Mouse (Mus musculus) right cerebral cortex, postnatal 4 days (tissue): ENCODE measurements at regions not wholly inside any gene's neighbourhood (a gene's known extent, or its start where the extent isn't known, plus 50 kb on each side); places are given as distances from the start of the nearest gene placed in this dataset.

Source experiments
- DNase-seq: peaks from one replicate; pipeline ENCODE4 v3.0.0-alpha.2; 2022

DNA sequence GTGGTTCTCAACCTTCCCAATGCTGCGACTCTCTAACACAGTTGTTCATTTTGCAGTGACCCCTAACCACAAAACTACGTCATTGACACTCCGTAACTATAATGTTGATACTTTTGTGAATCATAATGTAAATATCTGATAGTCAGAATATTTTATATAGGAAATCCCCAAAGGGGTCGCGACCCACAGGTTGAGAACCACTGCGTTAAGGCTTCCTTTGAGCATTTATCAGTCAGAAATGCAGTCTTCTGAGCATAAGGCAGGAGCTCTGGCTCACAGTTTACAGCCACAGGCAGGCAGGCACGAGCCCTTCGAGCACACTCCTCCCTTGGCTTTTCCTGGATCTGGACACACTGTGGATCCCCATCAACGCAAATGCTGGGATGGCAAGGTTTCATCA, 57.0 kb downstream of the Nxnl2 start:
- no peak for DNase-seq

DNA sequence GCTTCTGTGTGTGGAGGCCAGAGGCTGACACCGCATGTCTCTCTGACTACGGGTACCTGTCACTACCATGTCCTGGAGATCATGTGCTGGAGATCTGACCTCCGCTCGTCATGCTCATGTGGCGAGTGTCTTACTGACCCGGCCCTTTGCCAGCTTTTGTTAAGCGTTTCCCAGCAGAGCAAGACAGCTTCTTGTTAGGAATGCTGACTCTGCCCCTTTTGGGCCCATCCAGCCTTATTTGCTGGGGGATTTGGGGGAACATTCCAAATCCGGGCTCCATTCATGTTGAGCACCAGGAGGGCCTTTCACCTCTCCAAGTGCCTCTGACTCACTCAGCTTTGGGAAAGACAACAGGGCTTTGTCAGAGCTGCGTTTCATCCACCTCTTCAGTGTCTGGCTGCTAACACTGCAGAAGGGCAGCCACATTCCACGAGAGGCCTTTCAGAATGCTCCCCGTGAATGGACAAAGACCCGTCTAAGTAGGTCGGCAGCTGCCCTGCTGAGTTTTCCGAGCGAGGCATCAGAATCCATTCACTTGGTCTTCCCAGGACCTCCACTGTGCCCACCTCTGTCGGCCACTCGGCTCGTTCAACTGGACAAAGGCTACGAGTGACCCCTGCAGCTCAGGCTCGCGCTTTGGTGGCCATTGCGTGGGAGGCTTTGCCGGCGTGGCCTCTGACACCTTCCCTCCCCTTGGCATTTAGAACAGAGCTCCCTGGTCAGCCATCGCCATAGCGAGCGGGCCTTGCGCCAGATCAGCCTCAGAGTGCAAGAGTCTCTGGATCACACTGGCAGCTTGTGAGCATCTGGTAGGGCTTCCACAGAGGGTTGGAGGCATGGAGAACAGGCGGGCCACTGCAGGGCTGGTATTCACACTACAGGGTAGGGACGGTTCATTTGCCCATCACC, 58.3 kb downstream of the Nxnl2 start:
- peak; percentile 35 for DNase-seq

DNA sequence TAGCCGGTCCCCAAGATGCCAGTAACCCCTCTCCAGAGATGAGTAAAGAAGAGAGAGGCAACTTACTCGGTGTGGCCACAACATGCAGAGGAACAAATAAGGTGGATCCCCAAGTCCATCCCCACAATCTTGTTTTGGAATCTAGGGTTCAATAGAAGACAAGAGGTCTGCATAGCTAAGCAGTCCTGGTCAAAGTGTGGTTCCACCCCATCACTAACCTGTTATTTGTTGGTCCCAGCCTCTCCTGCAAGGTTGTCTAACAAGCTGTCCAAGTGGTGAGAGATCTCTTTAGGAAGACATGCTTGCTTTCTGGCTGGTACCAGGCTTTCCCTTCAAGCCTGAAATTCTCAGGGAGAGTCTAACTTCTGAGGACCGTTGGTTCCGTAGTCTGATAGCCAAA, 59.0 kb downstream of the Nxnl2 start:
- DNase-seq = no peak

DNA sequence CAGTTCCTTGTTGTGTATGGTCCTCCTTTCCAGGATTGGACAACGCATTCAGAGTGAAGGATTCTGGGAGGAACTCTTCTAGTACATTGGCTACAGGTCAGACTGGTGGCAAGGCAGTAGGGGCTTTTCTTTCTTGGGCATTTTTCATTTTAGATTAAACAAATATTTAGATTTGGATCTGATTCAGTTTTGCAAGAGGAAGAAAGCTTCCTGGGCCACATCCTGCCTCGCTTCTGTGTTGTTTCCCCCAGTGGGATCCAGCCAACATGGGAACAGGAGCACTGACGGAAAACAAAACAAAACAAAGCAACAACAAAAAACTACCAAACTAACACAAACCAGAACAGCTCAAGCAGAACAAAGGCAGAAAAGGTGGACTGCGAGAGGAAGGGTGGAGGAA, 60.8 kb downstream of the Nxnl2 start:
- DNase-seq = no peak

DNA sequence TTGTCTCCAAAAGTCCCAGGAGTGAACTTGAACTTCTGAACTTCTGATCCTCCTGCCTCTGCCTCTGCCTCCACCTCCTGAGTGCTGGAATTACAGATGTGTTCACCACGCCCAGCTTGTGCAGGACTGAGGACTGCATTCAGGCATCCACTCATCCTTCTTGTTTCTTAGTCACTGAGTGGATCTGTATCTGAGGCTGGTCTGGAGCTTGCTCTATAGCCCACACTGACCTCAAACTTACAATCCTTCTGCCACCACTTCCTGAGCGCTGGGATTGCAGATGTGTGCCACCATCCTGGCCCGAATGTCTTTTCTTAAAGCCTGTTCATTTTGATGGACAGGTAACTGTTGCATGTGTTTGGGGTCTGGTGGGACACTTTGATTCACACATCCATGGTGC, 76.6 kb downstream of the Nxnl2 start:
- no peak for DNase-seq

DNA sequence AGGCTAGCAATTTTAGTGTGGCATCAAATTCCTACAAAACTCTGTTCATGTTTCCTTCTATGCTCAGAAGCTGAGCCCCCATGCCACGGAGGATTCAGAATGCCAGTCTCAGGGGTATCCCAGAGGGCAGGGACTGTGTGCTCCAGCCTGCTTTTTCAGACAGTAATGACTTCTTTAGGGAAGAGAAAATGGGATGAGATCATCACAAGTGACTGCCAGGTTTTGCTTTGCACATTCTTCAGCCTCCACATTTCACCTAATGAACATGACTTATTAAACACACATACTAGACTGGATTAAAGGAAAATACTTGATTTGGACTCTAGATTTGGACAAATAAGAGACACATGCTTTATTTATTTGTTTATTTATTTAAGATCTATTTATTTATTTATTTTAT, 82.5 kb downstream of the Nxnl2 start:
- no peak for DNase-seq

DNA sequence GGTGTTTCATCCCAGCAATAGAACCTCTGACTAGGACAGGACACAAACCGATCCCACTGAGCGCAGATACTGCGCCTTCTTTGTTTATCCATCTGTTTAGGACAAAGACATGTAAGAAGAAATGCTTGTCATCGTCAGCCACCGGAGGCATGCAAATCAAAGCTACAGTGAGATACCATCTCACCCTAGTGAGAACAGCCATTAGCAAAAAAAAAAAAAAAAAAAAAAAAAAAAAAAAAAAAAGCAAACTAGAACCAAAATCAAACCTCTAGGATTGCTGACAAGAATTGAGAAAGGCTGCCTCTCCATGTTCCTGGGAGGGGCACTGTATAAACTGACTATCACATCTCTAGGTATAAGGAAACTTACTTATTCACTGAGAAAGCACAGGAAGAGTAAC, 84.9 kb downstream of the Nxnl2 start:
- DNase-seq = no peak

DNA sequence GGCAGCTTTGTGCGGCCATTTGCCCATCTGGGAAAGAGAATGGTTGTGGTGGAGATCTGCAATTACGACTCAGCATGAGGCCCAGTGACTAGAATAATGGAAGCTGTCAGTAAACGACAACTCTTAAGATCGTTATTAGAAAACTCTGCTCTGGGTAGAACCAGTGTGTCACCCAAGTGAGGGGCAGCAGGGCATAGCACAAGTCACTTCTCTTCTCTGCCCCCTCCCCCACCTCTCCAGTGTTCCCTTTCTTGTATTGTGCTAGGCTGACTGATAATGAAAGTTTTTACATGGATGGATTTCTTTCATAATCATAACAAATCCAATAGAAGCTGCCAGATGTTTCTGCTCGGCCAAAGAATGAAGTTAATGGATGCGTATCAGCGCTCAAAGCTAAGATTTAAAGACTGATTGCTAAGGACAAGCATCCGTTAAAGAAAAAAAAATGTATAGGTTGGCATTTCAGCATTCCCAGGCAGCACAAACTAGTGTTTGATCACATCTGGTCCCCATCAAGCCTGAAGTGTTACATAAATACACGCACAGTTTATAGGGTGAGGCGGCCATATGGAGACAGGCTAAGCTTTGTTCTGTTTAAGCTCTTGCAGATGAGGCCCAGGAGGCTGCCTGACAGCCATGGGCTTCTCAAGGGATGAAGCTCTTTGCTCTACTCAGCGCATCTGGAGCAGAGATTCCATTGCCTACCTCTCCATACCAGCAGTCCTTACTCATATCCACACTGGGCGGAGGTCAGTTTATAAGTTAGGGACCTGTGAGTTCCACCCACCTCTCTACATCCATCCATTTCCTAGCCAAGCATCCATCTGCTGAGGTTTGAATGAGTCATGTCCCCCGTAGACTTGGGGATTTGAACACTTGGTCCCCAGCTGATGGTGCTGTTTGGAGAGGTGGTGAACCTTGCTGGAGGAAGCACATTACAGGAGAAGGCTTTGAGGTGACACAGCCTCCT, 88.2 kb downstream of the Nxnl2 start:
- no peak for DNase-seq

DNA sequence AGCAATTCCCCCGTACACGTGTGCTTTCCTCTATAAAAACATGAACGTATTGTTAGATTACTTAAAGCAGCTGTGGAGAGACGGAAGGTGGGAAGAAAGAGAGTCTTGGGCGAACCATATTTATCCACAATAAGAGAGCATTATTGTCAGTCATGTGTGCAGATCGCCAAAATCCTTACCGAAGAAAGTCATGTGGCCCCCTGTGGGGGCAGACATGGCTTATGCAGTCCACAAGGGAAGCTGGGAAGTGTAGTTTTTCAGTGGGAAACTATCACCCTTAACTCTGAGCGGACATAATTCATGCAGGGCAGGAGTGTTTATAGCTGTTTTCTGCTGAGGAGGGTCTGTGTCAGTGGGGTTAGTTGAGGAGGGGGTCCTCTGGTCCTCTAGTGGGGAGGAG, 90.8 kb downstream of the Nxnl2 start:
- peak; percentile 12 for DNase-seq

DNA sequence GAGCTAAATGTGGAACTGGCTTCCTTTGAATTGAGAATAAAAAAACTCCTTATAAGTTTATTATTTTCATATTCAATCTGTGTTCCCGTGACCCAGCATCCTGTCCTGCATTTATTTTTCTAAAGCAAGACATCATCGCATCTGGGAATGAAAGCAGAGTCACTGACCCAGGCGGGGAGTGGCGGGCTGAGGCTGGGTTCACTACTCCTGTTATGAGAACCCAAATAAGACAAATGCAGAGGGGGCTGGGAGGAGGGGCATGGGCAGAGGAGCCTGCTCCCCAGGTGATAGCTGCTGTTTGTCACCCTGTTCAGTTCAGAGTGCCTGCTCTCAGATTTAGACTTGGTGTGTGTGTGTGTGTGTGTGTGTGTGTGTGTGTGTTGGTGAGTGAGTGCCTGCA, 102.0 kb downstream of the Nxnl2 start:
- no peak for DNase-seq

DNA sequence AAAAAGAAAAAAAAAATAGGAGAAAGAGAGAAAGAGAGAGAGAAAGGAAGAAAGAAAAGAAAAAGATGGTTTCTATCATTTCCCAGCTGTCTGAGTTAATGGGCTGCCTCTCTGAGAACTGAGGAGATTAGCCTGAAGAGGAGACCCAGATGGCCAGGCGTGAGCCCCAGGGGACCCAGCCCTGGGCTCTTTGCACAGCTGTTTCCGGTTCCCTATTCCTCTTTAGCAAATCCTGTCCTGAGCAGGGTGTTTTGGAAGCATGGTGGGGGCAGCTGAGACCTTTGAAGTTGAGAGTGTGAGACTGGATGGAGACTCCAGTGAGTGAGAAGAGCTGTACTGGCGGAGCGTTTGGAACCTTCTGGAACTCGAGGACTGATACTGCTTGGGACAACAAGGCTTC, 103.8 kb downstream of the Nxnl2 start:
- DNase-seq = no peak

DNA sequence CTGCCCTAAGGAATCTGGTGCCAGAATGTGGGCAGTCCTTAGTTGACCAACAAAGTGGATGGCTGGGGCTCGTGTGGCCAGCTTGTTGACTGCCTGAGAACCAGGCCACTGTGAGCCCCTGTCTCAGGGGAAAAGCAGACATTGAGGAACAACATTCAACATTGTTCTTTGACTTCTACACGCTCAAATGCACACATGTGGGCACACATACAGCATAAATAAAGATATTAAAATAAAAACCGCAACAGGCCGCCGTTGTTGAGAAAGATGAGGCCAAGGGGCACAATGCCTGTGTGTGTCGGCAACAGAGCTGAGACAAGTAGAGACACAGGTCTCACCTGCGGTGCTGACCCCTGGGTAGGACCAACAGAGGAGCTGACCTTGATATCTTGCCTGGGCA, 105.8 kb downstream of the Nxnl2 start:
- no peak for DNase-seq

DNA sequence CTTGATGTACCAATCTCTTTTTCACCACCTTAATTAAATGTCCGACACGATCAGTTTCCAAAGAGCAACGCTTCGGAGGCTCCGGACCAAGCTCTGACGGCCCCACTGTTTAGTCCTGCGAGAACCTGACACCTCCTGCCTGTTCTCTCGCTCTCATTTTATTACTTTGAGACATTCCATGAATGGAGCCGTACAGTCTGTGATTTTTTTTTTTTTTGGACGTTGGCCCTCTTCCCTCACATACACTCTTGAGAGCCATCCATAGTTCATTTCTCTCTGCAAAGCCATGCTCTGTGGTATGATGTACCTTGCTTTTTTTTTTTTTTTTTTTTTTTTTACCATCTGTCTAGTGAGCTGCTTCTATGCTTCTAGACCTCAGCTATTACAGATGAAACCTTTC, 106.7 kb downstream of the Nxnl2 start:
- no peak for DNase-seq

DNA sequence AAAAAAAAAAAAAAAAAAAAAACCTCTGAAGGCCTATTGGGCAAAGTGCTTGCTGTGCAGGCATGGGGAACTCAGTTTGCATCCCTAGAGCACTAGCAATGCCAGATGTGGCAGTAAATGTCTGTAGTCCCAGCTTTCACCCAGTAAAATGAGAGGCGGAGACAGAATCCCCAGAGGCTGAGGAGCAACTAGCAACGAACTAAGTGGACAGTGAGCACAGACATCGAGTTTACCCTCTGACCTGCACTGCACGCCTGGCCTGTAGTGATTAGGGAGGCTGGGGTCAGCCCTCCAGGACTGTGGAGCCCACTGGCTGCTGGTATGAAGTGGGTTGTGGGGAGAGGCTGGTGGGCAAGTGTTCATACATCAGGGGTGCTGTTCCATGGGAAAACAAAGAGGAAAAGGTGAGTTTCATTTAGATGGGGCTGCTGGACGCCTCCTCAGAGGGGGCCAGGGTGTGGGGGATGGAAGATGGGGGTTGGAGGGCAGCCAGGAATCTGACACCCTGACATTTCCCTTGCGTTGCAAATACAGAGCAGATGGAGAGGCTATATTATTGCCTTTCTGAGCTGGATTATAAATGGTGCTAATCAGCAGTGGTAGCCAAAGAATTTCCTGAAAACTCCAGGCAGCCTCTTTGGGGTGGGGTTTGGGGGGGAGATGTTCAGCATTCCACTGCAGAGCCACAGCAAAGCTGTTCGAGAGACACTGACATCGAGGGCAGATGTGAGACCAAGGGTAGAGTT, 109.0 kb downstream of the Nxnl2 start:
- no peak for DNase-seq

DNA sequence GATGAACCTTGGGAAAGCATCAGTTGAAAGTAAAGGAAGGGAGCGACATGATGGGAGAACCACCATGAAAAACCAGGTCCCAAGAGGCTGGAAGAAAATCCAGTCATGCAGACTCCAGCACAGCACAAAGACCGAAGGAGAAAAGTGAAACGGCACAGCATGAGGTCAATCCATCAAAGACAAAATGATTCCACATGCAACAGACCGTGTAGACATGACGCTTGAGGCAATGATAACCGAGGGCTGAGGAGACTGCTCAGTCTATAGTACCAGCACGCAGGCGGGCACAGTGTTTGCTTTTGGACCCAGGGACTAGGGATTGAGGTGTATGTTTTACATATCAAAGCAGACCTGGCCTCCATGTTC, 109.5 kb downstream of the Nxnl2 start:
- no peak for DNase-seq

DNA sequence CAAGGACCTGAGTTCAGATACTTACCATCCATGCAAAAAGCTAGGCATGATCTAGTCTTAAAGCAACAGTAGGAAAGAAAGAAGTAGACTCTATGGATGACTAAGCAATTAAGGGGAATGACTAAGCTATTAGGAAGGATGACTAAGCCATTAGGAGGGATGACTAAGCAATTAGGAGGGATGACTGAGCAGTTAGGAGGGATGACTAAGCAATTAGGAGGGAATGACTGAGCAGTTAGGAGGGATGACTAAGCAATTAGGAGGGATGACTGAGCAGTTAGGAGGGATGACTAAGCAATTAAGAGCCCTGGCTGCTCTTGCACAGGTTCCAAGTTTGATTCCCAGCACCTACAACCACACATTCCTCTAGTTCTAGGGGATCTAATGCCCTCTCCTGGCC, 113.9 kb downstream of the Nxnl2 start:
- no peak for DNase-seq

DNA sequence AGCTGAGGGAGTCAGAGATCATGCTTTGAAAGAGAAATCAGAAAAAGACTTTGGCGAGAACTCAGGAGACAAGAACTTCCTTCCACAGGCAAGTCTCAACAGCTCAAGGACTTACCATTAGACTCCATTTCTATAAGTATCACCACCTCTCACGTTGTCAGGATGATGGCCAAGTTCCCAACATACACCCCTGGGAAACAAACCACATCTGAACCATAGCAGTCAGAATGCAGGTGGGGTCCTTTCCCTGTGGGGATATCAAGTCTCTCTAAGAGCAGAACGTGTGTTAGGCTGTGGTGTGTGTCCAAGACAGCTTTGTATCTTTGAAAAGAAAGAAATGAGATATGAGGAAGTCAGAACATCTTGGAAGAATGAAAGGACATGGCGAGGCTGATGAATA, 118.6 kb downstream of the Nxnl2 start:
- no peak for DNase-seq

DNA sequence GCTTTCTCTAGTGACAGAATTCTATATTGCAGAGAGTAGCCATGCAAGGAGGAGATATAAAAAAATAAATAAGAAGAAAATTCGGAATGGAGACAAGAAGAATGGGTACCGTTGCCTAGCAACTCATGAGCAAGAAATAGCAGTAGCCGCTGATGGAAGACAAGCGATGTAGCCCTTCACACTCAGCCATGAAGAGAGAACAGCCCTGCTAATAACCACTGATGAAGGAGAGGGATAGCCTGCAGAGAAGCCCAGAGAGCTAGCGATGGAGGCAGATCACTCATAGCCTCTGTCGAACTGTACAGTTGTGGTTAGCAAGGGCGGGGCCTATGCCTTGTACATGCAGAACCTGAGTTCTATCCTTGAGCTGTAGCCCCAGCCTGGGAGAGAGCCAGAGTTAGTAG, 118.4 kb upstream of the S1pr3 start:
- peak; percentile 18 for DNase-seq

DNA sequence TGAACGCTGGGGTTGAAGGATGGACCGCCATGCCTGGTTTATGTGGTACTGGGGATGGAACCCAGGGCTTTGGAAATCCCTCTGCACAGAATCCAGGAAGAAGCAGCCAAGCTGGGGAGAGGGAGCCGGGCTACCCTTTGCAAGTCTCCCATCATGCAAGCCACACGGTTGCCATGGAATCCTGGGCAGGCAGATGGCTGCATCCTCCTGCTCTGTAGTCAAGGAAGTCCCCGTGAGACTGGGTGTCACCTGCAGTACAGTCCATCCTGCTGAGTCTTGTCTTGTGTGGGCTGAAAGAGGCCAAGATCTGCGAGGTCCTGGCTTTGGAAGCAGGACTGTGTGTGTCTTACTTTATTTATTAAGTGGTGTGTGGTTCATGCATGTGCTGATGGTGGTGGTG, 117.5 kb upstream of the S1pr3 start:
- peak; percentile 32 for DNase-seq

DNA sequence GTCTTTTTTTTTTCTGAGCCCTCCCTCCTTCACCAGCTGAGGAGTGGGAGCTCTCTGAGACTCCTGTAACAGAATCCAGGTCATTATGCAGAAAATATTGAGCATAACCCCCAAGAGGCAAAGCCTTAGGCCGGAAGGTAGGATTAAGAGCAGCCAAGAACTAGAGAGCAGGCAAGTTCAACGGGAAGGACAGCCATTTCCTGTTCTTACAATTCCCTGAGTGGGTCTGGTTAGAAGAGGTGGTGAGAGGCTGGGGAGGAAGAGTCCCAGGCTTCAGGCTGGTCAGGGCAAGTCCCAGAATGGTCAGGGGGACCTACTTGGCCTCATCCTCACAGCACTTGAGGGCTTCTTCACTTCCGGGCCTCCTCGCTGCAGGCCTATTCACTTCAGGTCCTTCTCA, 115.4 kb upstream of the S1pr3 start:
- DNase-seq = no peak

DNA sequence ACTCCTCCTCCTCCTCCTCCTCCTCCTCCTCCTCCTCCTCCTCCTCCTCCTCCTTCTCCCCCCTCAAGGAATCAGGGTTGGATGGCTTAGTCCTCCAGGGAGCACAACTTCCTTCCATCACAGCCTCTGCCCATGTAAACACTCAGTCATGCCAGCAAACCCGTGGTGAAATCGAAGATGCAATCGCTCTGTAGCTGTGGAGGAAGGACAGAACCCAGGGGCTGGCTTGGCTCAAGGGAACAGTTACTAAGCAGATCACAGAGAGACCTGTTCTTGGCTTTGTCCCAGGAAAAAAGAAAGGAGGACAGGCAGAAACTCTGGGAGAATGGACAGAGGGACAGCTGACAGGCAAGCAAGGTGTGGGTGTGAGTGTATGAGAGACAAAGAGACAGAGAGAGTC, 112.6 kb upstream of the S1pr3 start:
- no peak for DNase-seq

DNA sequence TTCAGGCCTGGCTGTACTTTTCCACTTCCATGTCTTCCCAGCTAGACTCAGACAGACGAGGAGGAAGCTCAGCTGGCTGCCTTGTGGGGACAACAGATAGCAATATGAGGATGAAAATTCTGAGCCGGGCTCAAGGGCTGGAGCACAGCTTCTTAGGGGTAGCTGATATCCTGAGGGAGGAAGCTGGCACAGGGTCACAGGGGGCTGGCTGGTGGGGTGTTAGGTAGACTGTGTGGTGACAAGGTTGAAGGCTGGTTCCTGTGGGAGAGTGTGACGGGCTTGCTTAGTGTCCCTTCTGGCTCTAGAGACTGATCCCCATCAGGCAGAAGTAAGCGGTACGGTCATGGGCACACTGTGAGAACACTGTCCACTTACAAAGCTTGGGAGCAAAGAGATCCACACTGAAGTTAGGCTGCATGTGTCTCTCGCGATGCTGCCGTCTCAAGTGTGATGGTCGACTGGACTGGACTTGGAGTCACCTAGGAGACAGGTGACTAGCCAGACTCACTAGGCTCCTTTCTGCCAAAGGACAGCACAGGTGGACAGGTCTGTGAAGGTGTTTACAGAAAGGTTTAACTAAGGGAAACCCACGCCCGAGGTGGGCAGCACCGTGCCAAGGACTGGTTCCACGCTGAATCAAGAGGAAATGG, 111.1 kb upstream of the S1pr3 start:
- no peak for DNase-seq
